ENCODE assay signal across 8 mouse cellular contexts in genomic region chr4:44755553-44756133, GRCm38 (mm10). TPM values are rescaled to one million over a fixed set of nuclear protein-coding genes. Genes with fewer than 3 reads are reported as not detected.
A peak's percentile ranks its signal among the peaks of the same experiment; 100 is the strongest.
DNase-seq lines count a peak whose midpoint lies in the region; ATAC-seq lines count a peak whose summit lies in the region.

Zcchc7 (plus strand) TSS chr4:44755877.

- ATAC-seq in intestine, embryonic 16.5 days: peak; percentile 57
- peak; percentile 61 for ATAC-seq in midbrain, embryonic 11.5 days (ENCODE audit: low FRiP score)

- peak within 1 kb of the TSS; percentile 91 for H3K4me3 ChIP-seq in intestine, embryonic 16.5 days (ENCODE audit: low read length)
- peak within 1 kb of the TSS; percentile 86 for H3K4me3 ChIP-seq in midbrain, embryonic 11.5 days (ENCODE audit: low read depth, low read length)

- H3K36me3 ChIP-seq in intestine, embryonic 16.5 days (ENCODE audit: control insufficient read depth, insufficient read depth, low read length): no peaks in the 10 kb centered on the region
- H3K36me3 ChIP-seq in midbrain, embryonic 11.5 days (ENCODE audit: control insufficient read depth, insufficient read depth, low read length): no peaks in the 10 kb centered on the region

- DNase-seq in left cerebral cortex, adult 18-20 months (ENCODE audit: low spot score in 2 of 2): no peak
- no peak for DNase-seq in left cerebral cortex, adult 9 months (ENCODE audit: low spot score in 2 of 2)
- DNase-seq in adrenal gland, postnatal 36 days: no peak
- DNase-seq in gastrocnemius, postnatal 10 days: no peak
- peak; percentile 87 for DNase-seq in midbrain, embryonic 11.5 days (ENCODE audit: low spot score, missing footprints)
- DNase-seq in right cerebral cortex, adult 2 months (ENCODE audit: low spot score in 2 of 2): no peak
- no peak for DNase-seq in kidney, adult 11 months

- H3K9ac ChIP-seq in intestine, embryonic 16.5 days (ENCODE audit: low read depth, low read length): peak within 1 kb of the TSS; percentile 98
- H3K9ac ChIP-seq in midbrain, embryonic 11.5 days (ENCODE audit: low read length): peak within 1 kb of the TSS; percentile 90

- H3K27me3 ChIP-seq in intestine, embryonic 16.5 days (replicated peaks; ENCODE audit: control insufficient read depth, insufficient read depth, low read length): no peaks in the 10 kb centered on the region
- no peaks in the 10 kb centered on the region for H3K27me3 ChIP-seq in midbrain, embryonic 11.5 days (ENCODE audit: control insufficient read depth, insufficient read depth, low read length)

- peak within 1 kb of the TSS; percentile 96 for H3K27ac ChIP-seq in intestine, embryonic 16.5 days (ENCODE audit: low read length)
- H3K27ac ChIP-seq in midbrain, embryonic 11.5 days (ENCODE audit: low read depth, low read length): peak within 1 kb of the TSS; percentile 87

- 0 out of 2 replicates have a peak, but pooled peaks cover 4% of the 10 kb centered on the region for H3K4me1 ChIP-seq in intestine, embryonic 16.5 days (ENCODE audit: control insufficient read depth, insufficient read depth, low read length)
- peaks cover 4% of the 10 kb centered on the region; the same call in 1 of the 2 replicates for H3K4me1 ChIP-seq in midbrain, embryonic 11.5 days (ENCODE audit: control insufficient read depth, insufficient read depth, low read length)

- no peaks in the 10 kb centered on the region for H3K9me3 ChIP-seq in intestine, embryonic 16.5 days (ENCODE audit: control insufficient read depth, low read length)
- H3K9me3 ChIP-seq in midbrain, embryonic 11.5 days (ENCODE audit: control insufficient read depth, low read length): no peaks in the 10 kb centered on the region

- peak within 1 kb of the TSS; percentile 72 for H3K4me2 ChIP-seq in intestine, embryonic 16.5 days (ENCODE audit: low read depth, low read length)
- peak within 1 kb of the TSS; percentile 83 for H3K4me2 ChIP-seq in midbrain, embryonic 11.5 days

- WGBS in intestine, embryonic 16.5 days: 4% methylated on average over 15 of the region's 15 CpGs
- whole genome bisulfite sequencing in midbrain, embryonic 11.5 days: 6% methylated on average over 15 of the region's 15 CpGs

RNA-seq across cellular contexts. Expression of gene Zcchc7, which starts in this region (rescaled TPM):
- total RNA-seq in left cerebral cortex, adult 18-20 months (2021): 10 to 100 TPM; 48.6 to 54.1 TPM
- total RNA-seq in adrenal gland, postnatal 36 days (2021): 10 to 100 TPM; 41.8 to 51.2 TPM
- 10 to 100 TPM; 14.7 to 25.8 TPM for total RNA-seq in gastrocnemius, postnatal 10 days (2021)
- 29.3 and 33.9 TPM in 2 replicates for polyA plus RNA-seq in intestine, embryonic 16.5 days (2015; fragmentation: Nextera tagmentation; extraction: Ambion mirVana)
- 19.5 TPM in 2 replicates for polyA plus RNA-seq in midbrain, embryonic 11.5 days (2014; fragmentation: Nextera tagmentation; extraction: Ambion mirVana)
